ENCODE assay signal across 8 mouse cellular contexts in genomic region chr1:75360112-75361031, GRCm38 (mm10). TPM values are rescaled to one million over a fixed set of nuclear protein-coding genes. Genes with fewer than 3 reads are reported as not detected.
DNase-seq lines count a peak whose midpoint lies in the region; ATAC-seq and TF ChIP-seq lines count a peak whose summit lies in the region.

Gene Des, plus strand, starts transcription at chr1:75360329.

- ATAC-seq in heart, embryonic 15.5 days (replicated peaks; ENCODE audit: insufficient number of reproducible peaks, insufficient read depth, low FRiP score, low read depth), result peak; percentile 83
- ATAC-seq in midbrain, embryonic 12.5 days (ENCODE audit: low FRiP score, low read depth), result peak; percentile 30; the same call in 1 of the 2 replicates

- no peak for TF ChIP-seq CTCF in layer of hippocampus, adult 2 months (conservative IDR thresholded peaks at IDR 0.05)
- no peak for TF ChIP-seq CTCF in embryonic fibroblast, embryonic 13.5 days (IDR thresholded peaks at IDR 0.05; ENCODE audit: borderline replicate concordance, insufficient read depth, low read length)

- no peaks in the 10 kb centered on the region for H3K9me3 ChIP-seq in heart, embryonic 15.5 days (replicated peaks)
- H3K9me3 ChIP-seq in limb, embryonic 10.5 days (replicated peaks), result no peaks in the 10 kb centered on the region
- no peaks in the 10 kb centered on the region for H3K9me3 ChIP-seq in midbrain, embryonic 12.5 days

- TF ChIP-seq POLR2A in embryonic fibroblast, embryonic 13.5 days (IDR thresholded peaks at IDR 0.05; ENCODE audit: low read depth, low read length), result no peak

- DNase-seq in layer of hippocampus, adult 2 months (ENCODE audit: low spot score in 2 of 2), result no peak
- DNase-seq in layer of hippocampus, postnatal 25 days (ENCODE audit: extremely low spot score in 1 of 2, low spot score in 1 of 2), result no peak
- peak; percentile 64 for DNase-seq in limb, embryonic 10.5 days (ENCODE audit: low spot score)
- no peak for DNase-seq in MN1 (ENCODE audit: low spot score)
- DNase-seq in thymus, adult 18-20 months, result no peak

- H3K4me1 ChIP-seq in embryonic fibroblast, embryonic 13.5 days (ENCODE audit: control insufficient read depth, insufficient read depth, low read length), result 0 out of 2 replicates have a peak, but pooled peaks cover 2% of the 10 kb centered on the region
- H3K4me1 ChIP-seq in heart, embryonic 15.5 days (replicated peaks), result peaks cover 68% of the 10 kb centered on the region
- peaks cover 30% of the 10 kb centered on the region for H3K4me1 ChIP-seq in limb, embryonic 10.5 days
- peaks cover 14% of the 10 kb centered on the region for H3K4me1 ChIP-seq in midbrain, embryonic 12.5 days

- H3K9ac ChIP-seq in heart, embryonic 15.5 days, result peak within 1 kb of the TSS; percentile 83
- no peak within 1 kb of the TSS; the same call in 1 of the 2 replicates for H3K9ac ChIP-seq in midbrain, embryonic 12.5 days (replicated peaks)

- no peak within 1 kb of the TSS for H3K4me3 ChIP-seq in layer of hippocampus, adult 2 months
- H3K4me3 ChIP-seq in embryonic fibroblast, embryonic 13.5 days (ENCODE audit: insufficient read depth, low read length), result 0 out of 2 replicates have a peak within 1 kb of the TSS, but pooled peaks have one; percentile 3
- H3K4me3 ChIP-seq in heart, embryonic 15.5 days, result peak within 1 kb of the TSS; percentile 64
- H3K4me3 ChIP-seq in limb, embryonic 10.5 days, result peak within 1 kb of the TSS; percentile 50
- peak within 1 kb of the TSS; percentile 35 for H3K4me3 ChIP-seq in midbrain, embryonic 12.5 days

- H3K27me3 ChIP-seq in heart, embryonic 15.5 days, result 0 out of 2 replicates have a peak, but pooled peaks cover 13% of the 10 kb centered on the region
- peaks cover 56% of the 10 kb centered on the region for H3K27me3 ChIP-seq in limb, embryonic 10.5 days (ENCODE audit: low read depth, poor library complexity, severe bottlenecking)
- peaks cover 69% of the 10 kb centered on the region for H3K27me3 ChIP-seq in midbrain, embryonic 12.5 days

- 1% methylated on average over 80 of the region's 80 CpGs for WGBS in heart, embryonic 15.5 days
- WGBS in limb, embryonic 10.5 days, result 4% methylated on average over 80 of the region's 80 CpGs
- 2% methylated on average over 79 of the region's 80 CpGs for WGBS in midbrain, embryonic 12.5 days

- peak within 1 kb of the TSS; percentile 65 for H3K27ac ChIP-seq in layer of hippocampus, adult 2 months
- no peak within 1 kb of the TSS for H3K27ac ChIP-seq in embryonic fibroblast, embryonic 13.5 days (ENCODE audit: insufficient read depth, low read length)
- H3K27ac ChIP-seq in heart, embryonic 15.5 days, result peak within 1 kb of the TSS; percentile 98
- H3K27ac ChIP-seq in limb, embryonic 10.5 days, result 0 out of 2 replicates have a peak within 1 kb of the TSS, but pooled peaks have one; percentile 16
- no peak within 1 kb of the TSS for H3K27ac ChIP-seq in midbrain, embryonic 12.5 days (replicated peaks)

- peaks cover 20% of the 10 kb centered on the region; the same call in 1 of the 2 replicates for H3K36me3 ChIP-seq in heart, embryonic 15.5 days
- no peaks in the 10 kb centered on the region for H3K36me3 ChIP-seq in limb, embryonic 10.5 days
- no peaks in the 10 kb centered on the region for H3K36me3 ChIP-seq in midbrain, embryonic 12.5 days

- peak within 1 kb of the TSS; percentile 78 for H3K4me2 ChIP-seq in heart, embryonic 15.5 days
- H3K4me2 ChIP-seq in midbrain, embryonic 12.5 days (replicated peaks), result peak within 1 kb of the TSS; percentile 55

RNA-seq across cellular contexts. Expression of gene Des, which starts in this region (rescaled TPM):
- under 1 TPM; 0.88 to 1.00 TPM for total RNA-seq in layer of hippocampus, adult 2 months (2021)
- total RNA-seq in layer of hippocampus, postnatal 25 days (2021), result 1 to 10 TPM in 1 of 2 experiments, under 1 TPM in 1; 0.94 to 1.2 TPM
- 11.3 and 12.3 TPM in 2 replicates for polyA plus RNA-seq in embryonic fibroblast, embryonic 13.5 days (2011; ENCODE audit: insufficient read length, low read depth, missing spikeins)
- 374 and 419 TPM in 2 replicates for polyA plus RNA-seq in heart, embryonic 15.5 days (2015; fragmentation: Nextera tagmentation; extraction: Ambion mirVana)
- 6.2 and 7.8 TPM in 2 replicates for polyA plus RNA-seq in limb, embryonic 10.5 days (2016; fragmentation: Nextera tagmentation; extraction: Ambion mirVana)
- polyA plus RNA-seq in midbrain, embryonic 12.5 days (2016; fragmentation: Nextera tagmentation; extraction: Ambion mirVana), result 0.93 and 1.2 TPM in 2 replicates

Comparison
In these comparisons a context has a peak if more than half of its experiments do, and no peak if none do; other contexts are left out.
1. RNA of gene Des (polyA plus RNA-seq): 374 to 419 TPM in heart, embryonic 15.5 days; 11.3 to 12.3 TPM in embryonic fibroblast, embryonic 13.5 days, 6.2 to 7.8 TPM in limb, embryonic 10.5 days and 0.93 to 1.2 TPM in midbrain, embryonic 12.5 days; every median in the first group is over 10 times any median in the second.
2. H3K27ac ChIP-seq: peak in layer of hippocampus, adult 2 months (single experiment), heart, embryonic 15.5 days (single experiment) and limb, embryonic 10.5 days (single experiment); none in embryonic fibroblast, embryonic 13.5 days (single experiment) and midbrain, embryonic 12.5 days (single experiment).